Mouse (Mus musculus) lung, adult 10 weeks (tissue): Measurements from ENCODE around the gene Gm10912. TPM values are rescaled to one million over a fixed set of nuclear protein-coding genes. Genes with fewer than 3 reads are reported as not detected.

Source experiments
- polyA plus RNA-seq: library from polyadenylated mRNA; stranded (reverse); fragments of 350-450 nt; fragmentation: Illumina TruSeq; extraction: RNeasy Lipid Tissue Mini Kit (QIAGEN cat#74804); gene quantifications from one replicate; pipeline ENCODE4 v1.2.3, GENCODE M21; 2014; ENCODE audit warnings: low read depth, low replicate concordance; ENCODE audit not compliant: insufficient read depth

The Gm10912 gene
- polyA plus RNA-seq = not detected

DNA sequence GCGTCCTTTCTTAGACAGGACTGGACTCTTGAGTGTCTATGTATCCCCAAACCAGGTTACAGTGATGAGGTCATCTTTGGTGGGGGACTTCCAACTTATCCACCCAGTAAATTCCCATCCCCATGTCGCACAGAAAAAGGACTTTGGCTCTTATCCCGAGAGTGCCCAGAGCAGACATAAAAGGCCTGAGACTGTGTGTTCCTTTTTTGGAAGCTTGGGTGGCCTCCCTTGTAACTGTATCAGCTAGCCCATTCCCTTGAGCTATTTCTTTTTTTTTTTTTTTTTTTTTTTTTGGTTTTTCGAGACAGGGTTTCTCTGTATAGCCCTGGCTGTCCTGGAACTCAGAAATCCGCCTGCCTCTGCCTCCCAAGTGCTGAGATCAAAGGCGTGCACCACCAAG is at the start of gene Gm10912:
Gm10912 (plus strand) TSS at position 301 of the 400 bp plus-strand sequence.

DNA sequence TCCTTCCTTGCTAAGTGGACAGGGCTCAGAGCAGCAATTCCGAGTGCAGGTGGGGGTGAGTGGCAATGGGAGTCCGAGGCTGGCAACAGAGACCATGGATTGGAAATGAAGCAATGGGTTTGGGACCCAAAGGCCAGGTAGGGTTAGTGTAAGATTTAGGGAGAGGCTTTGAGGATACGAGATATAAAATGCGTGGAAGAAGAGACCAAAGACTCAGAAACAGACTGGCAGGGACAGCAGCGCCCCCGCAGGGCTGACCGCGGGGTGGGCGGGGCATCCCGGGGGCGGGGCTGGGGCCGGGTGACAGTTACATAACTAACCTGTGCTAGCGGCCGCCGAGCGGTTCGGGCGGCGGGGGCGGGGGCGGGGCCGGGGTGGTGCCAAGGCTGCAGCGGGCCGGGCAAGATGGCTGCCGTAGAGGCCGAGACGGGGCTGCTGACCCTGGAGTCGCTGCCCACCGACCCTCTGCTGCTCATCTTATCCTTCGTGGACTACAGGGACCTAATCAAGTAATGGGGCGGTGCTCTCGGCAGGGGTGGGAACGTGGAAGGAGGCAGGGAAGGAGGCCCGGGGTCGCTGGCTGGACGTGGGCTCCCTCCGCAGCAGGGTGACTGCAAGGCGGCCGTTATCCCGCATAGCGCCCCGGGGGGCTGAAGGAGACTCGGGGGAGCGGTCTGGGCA is 38.0 kb upstream of the Gm10912 start, which contains the start of gene Fbxo3:
Fbxo3 (plus strand) TSS at position 264 of the 681 bp plus-strand sequence.

DNA sequence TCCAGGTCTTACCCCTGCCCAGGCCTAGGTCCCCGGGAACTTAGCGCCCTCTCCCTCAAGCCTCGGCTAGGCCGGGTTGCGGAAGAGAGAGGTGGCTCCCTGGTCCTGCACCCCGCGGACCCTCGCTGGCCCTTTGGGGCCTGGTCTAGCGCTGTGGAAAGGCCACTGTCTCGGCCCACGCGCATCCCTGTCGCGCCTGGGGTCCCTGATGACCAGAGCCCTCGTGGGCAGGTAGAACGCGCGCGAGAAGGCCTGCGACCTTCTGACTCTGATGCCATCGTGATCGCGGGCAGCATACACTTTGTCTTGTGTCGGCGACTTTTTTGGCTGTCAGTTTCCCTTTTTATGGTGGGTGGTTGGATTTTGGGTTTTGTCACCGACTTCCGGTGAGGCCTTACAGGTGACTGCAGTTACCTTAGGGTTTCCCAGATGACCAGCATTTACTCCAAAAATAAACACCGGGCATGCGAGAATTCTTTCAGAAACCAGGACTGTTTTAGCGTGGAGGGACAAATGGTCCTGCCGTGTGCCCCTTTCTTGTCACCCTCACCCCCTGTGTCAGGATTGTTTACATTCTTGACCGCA is 37.4 kb upstream of the Gm10912 start, which contains the start of gene 4931422A03Rik:
4931422A03Rik (minus strand) TSS at position 223 of the 585 bp plus-strand sequence.

DNA sequence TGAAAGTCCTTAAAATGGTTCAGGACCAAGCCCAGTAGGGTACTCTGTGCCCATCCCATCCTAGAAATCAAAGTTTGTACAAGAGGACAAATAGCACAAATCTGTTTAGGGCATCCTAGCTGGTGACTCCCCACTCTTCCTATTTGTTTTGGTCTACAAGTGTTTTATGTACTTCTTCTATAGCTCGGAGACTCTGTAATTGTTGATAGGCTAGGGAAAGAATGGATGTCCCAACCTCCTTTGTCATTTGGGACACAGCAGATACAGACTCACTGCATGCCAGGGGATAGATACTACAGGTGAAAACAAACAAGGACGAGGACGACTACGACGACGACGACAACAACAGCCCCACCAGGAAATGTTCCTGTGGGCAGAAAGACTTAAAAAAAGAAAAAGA is 2.8 kb downstream of the Gm10912 start, which contains the start of gene Gm10799:
Gm10799 (minus strand) TSS at position 101 of the 400 bp plus-strand sequence.

DNA sequence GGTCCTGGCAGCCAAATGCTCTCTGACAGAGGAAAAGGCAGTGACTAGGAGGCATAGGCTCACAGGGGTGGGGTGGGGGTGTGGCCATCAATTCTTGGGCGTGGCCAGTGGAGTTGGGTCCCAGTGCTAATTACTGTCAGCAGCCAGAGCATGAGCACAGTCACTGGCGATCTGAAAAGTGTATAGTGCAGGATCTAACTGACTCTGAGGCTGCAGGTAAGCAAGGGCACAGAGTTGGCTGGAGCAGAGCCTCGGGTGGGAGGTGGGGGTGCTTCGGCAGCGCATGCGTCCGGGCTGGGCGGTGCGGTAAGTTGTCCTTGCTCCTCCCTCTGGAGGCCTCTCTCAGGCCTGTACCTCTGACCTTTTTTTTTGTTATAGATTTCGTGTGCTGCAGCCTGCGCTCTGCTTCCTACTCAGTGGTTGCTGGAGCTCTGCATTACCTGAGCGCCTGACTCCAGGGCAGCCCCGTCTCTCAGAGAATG is 4.1 kb downstream of the Gm10912 start, which contains the start of gene Cd59b:
Cd59b (plus strand) TSS at position 146 of the 482 bp plus-strand sequence.

DNA sequence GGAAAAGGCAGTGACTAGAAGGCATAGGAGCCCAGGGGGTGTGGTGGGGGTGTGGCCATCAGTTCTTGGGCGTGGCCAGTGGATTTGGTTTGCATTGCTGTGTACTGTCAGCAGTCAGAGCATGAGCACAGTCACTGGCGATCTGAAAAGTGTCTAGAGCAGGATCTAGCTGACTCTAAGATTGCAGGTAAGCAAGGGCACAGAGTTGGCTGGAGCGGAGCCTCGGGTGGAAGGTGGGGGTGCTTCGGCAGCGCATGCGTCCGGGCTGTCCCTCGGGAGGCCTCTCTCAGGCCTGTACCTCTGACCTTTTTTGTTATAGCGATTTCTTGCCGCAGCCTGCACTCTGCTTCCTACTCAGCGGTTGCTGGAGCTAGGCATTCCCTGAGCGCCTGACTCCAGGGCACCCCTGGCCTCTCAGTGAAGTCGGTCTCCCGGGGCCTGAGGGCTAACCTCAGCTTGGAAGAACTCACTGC is 30.2 kb downstream of the Gm10912 start, which contains the start of gene Cd59a:
Cd59a (plus strand) TSS at position 61 of the 473 bp plus-strand sequence.

Other genes with a start within 250 kb of the Gm10912 start
- 49.0 TPM for gene Lmo2, start 107.8 kb upstream of the Gm10912 start, polyA plus RNA-seq
- gene Fbxo3, start 38.1 kb upstream of the Gm10912 start, polyA plus RNA-seq = 19.9 TPM
- not detected for gene 4931422A03Rik, start 37.5 kb upstream of the Gm10912 start, polyA plus RNA-seq
- gene Gm10799, start 2.7 kb downstream of the Gm10912 start, polyA plus RNA-seq = not detected
- gene Cd59b, start 4.0 kb downstream of the Gm10912 start, polyA plus RNA-seq = 6.0 TPM
- gene Cd59a, start 30.0 kb downstream of the Gm10912 start, polyA plus RNA-seq = 17.5 TPM
- gene A930018P22Rik, start 56.9 kb downstream of the Gm10912 start, polyA plus RNA-seq = not detected